Mouse (Mus musculus): ENCODE measurements around the gene Dmrtb1. TPM values are rescaled to one million over a fixed set of nuclear protein-coding genes. Genes with fewer than 3 reads are reported as not detected.

The Dmrtb1 gene
- polyA plus RNA-seq, 1 experiment from 2014 or later = 29.8 TPM

- Histone ChIP-seq H3K9ac (no peak overlapping the region), H3K4me2 (replicated peaks) (no peak overlapping the region), H3K27me3 (no peaks in the 10 kb centered on the region), H3K9me3 (replicated peaks) (no peaks in the 10 kb centered on the region), H3K4me3 (no peak overlapping the region), H3K4me1 (no peaks in the 10 kb centered on the region), H3K36me3 (no peaks in the 10 kb centered on the region), H3K27ac (no peak overlapping the region)
- WGBS = 77% methylated on average over 4 of the region's 4 CpGs
- no peak for ATAC-seq (ENCODE audit: low FRiP score)
These were observed 22.9 kb upstream of the Dmrtb1 start for GRCm38 (mm10) chr4:107706884-107707283.

GRCm38 (mm10) chr4:107704185-107704584 is 20.2 kb upstream of the Dmrtb1 start:
- Histone ChIP-seq H3K27me3 (no peaks in the 10 kb centered on the region), H3K9ac (no peak overlapping the region), H3K36me3 (no peaks in the 10 kb centered on the region), H3K27ac (no peak overlapping the region), H3K4me1 (0 out of 2 replicates have a peak, but pooled peaks cover 4% of the 10 kb centered on the region), H3K4me3 (no peak overlapping the region), H3K9me3 (replicated peaks) (no peaks in the 10 kb centered on the region), H3K4me2 (replicated peaks) (no peak overlapping the region)
- 76% methylated on average over 1 of the region's 1 CpGs for WGBS
- ATAC-seq (ENCODE audit: low FRiP score) = no peak

GRCm38 (mm10) chr4:107701679-107702078 is 17.6 kb upstream of the Dmrtb1 start:
- no peak overlapping the region for H3K27ac ChIP-seq
- WGBS = 86% methylated on average over 11 of the region's 11 CpGs
- H3K9ac ChIP-seq = no peak overlapping the region
- no peak for ATAC-seq (ENCODE audit: low FRiP score)
- H3K27me3 ChIP-seq = no peaks in the 10 kb centered on the region
- no peak overlapping the region for H3K4me3 ChIP-seq
- H3K36me3 ChIP-seq = no peaks in the 10 kb centered on the region
- no peaks in the 10 kb centered on the region for H3K9me3 ChIP-seq (replicated peaks)
- H3K4me2 ChIP-seq (replicated peaks) = no peak overlapping the region
- 0 out of 2 replicates have a peak, but pooled peaks cover 4% of the 10 kb centered on the region for H3K4me1 ChIP-seq

GRCm38 (mm10) chr4:107701116-107701515 is 17.1 kb upstream of the Dmrtb1 start:
- 0 out of 2 replicates have a peak, but pooled peaks cover 4% of the 10 kb centered on the region for H3K4me1 ChIP-seq
- H3K27ac ChIP-seq = no peak overlapping the region
- H3K4me2 ChIP-seq (replicated peaks) = 0 out of 2 replicates have a peak overlapping the region, but pooled peaks have one; percentile 3
- no peak overlapping the region for H3K9ac ChIP-seq
- no peak for ATAC-seq (ENCODE audit: low FRiP score)
- no peaks in the 10 kb centered on the region for H3K27me3 ChIP-seq
- H3K36me3 ChIP-seq = no peaks in the 10 kb centered on the region
- H3K9me3 ChIP-seq (replicated peaks) = no peaks in the 10 kb centered on the region
- WGBS = 33% methylated on average over 11 of the region's 11 CpGs
- no peak overlapping the region for H3K4me3 ChIP-seq

- Histone ChIP-seq H3K4me3 (no peak overlapping the region), H3K27me3 (no peaks in the 10 kb centered on the region), H3K9ac (no peak overlapping the region), H3K27ac (no peak overlapping the region), H3K9me3 (replicated peaks) (no peaks in the 10 kb centered on the region), H3K4me2 (replicated peaks) (no peak overlapping the region), H3K36me3 (no peaks in the 10 kb centered on the region), H3K4me1 (0 out of 2 replicates have a peak, but pooled peaks cover 4% of the 10 kb centered on the region)
- 71% methylated on average over 9 of the region's 9 CpGs for WGBS
- no peak for ATAC-seq (ENCODE audit: low FRiP score)
These were observed 15.2 kb upstream of the Dmrtb1 start for GRCm38 (mm10) chr4:107699271-107699670.

GRCm38 (mm10) chr4:107693816-107694215 is 9.8 kb upstream of the Dmrtb1 start:
- Histone ChIP-seq H3K4me2 (replicated peaks) (no peak overlapping the region), H3K4me1 (0 out of 2 replicates have a peak, but pooled peaks cover 5% of the 10 kb centered on the region), H3K4me3 (no peak overlapping the region), H3K27ac (no peak overlapping the region), H3K9ac (no peak overlapping the region), H3K27me3 (no peaks in the 10 kb centered on the region), H3K9me3 (replicated peaks) (no peaks in the 10 kb centered on the region), H3K36me3 (no peaks in the 10 kb centered on the region)
- ATAC-seq (ENCODE audit: low FRiP score) = no peak
- WGBS = 68% methylated on average over 5 of the region's 5 CpGs

GRCm38 (mm10) chr4:107688213-107688612 is 4.2 kb upstream of the Dmrtb1 start:
- Histone ChIP-seq H3K4me2 (replicated peaks) (0 out of 2 replicates have a peak overlapping the region, but pooled peaks have one; percentile 19), H3K9me3 (replicated peaks) (no peaks in the 10 kb centered on the region), H3K27me3 (0 out of 2 replicates have a peak, but pooled peaks cover 8% of the 10 kb centered on the region), H3K4me3 (no peak overlapping the region), H3K27ac (no peak overlapping the region), H3K4me1 (peaks cover 8% of the 10 kb centered on the region), H3K9ac (peak overlapping the region; percentile 32; the same call in 1 of the 2 replicates), H3K36me3 (no peaks in the 10 kb centered on the region)
- ATAC-seq (ENCODE audit: low FRiP score) = no peak
- WGBS = 8% methylated on average over 11 of the region's 11 CpGs

- ATAC-seq (ENCODE audit: low FRiP score) = no peak
These were observed 3.1 kb upstream of the Dmrtb1 start for GRCm38 (mm10) chr4:107687127-107687526.

GRCm38 (mm10) chr4:107683006-107683756 is 849 bp downstream of the Dmrtb1 start:
- 90% methylated on average over 37 of the region's 37 CpGs for WGBS
- Histone ChIP-seq H3K9ac (no peak overlapping the region), H3K4me2 (replicated peaks) (no peak overlapping the region), H3K4me3 (no peak overlapping the region), H3K36me3 (no peaks in the 10 kb centered on the region), H3K27ac (no peak overlapping the region), H3K9me3 (replicated peaks) (no peaks in the 10 kb centered on the region), H3K27me3 (peaks cover 14% of the 10 kb centered on the region; the same call in 1 of the 2 replicates), H3K4me1 (peaks cover 39% of the 10 kb centered on the region)
- ATAC-seq (ENCODE audit: low FRiP score) = no peak

More at GRCm38 (mm10) chr4:107687127-107687526, 3.1 kb upstream of the Dmrtb1 start:
- Histone ChIP-seq H3K27me3 (0 out of 2 replicates have a peak, but pooled peaks cover 8% of the 10 kb centered on the region), H3K36me3 (no peaks in the 10 kb centered on the region), H3K9ac (no peak overlapping the region), H3K4me1 (peaks cover 8% of the 10 kb centered on the region), H3K27ac (no peak overlapping the region), H3K4me3 (no peak overlapping the region), H3K9me3 (replicated peaks) (no peaks in the 10 kb centered on the region), H3K4me2 (replicated peaks) (no peak overlapping the region)
- 40% methylated on average over 12 of the region's 12 CpGs for WGBS

- WGBS = 24% methylated on average over 9 of the region's 9 CpGs
- Histone ChIP-seq H3K9ac (no peak overlapping the region; the same call in 1 of the 2 replicates), H3K9me3 (replicated peaks) (no peaks in the 10 kb centered on the region), H3K27me3 (peaks cover 20% of the 10 kb centered on the region; the same call in 1 of the 2 replicates), H3K4me2 (replicated peaks) (peak overlapping the region; percentile 45), H3K27ac (peak overlapping the region; percentile 92), H3K36me3 (no peaks in the 10 kb centered on the region; the same call in 1 of the 2 replicates), H3K4me3 (no peak overlapping the region), H3K4me1 (peaks cover 32% of the 10 kb centered on the region)
- peak; percentile 69 for ATAC-seq (ENCODE audit: low FRiP score)
These were observed 2.8 kb downstream of the Dmrtb1 start for GRCm38 (mm10) chr4:107681099-107681849.

GRCm38 (mm10) chr4:107680311-107681098 is 3.5 kb downstream of the Dmrtb1 start:
- Histone ChIP-seq H3K9me3 (replicated peaks) (no peaks in the 10 kb centered on the region), H3K27me3 (peaks cover 20% of the 10 kb centered on the region; the same call in 1 of the 2 replicates), H3K9ac (peak overlapping the region; percentile 55), H3K36me3 (no peaks in the 10 kb centered on the region; the same call in 1 of the 2 replicates), H3K4me1 (peaks cover 32% of the 10 kb centered on the region), H3K4me2 (replicated peaks) (peak overlapping the region; percentile 45), H3K4me3 (peak overlapping the region; percentile 21), H3K27ac (peak overlapping the region; percentile 92)
- 21% methylated on average over 15 of the region's 15 CpGs for WGBS
- ATAC-seq (ENCODE audit: low FRiP score) = peak; percentile 88

Measured in hindbrain, embryonic 12.5 days (tissue).